Mouse (Mus musculus) olfactory bulb, adult 2 months (tissue): ENCODE results near the gene Fitm1.
A peak's percentile ranks its signal among the peaks of the same experiment; 100 is the strongest.

Source experiments
- CTCF ChIP-seq: fragments of 200-500 bp; IDR thresholded peaks from 2 replicates; pipeline ENCODE4 v1.5.1; 2012; ENCODE audit warnings: low read depth, mild to moderate bottlenecking, low read length, moderate library complexity; ENCODE audit not compliant: insufficient read depth
- POLR2A ChIP-seq: fragments of 200-500 bp; IDR thresholded peaks from 2 replicates; pipeline ENCODE4 v1.6.1; 2012; ENCODE audit warnings: mild to moderate bottlenecking, low read depth, low read length, moderate library complexity; ENCODE audit not compliant: insufficient read depth

DNA sequence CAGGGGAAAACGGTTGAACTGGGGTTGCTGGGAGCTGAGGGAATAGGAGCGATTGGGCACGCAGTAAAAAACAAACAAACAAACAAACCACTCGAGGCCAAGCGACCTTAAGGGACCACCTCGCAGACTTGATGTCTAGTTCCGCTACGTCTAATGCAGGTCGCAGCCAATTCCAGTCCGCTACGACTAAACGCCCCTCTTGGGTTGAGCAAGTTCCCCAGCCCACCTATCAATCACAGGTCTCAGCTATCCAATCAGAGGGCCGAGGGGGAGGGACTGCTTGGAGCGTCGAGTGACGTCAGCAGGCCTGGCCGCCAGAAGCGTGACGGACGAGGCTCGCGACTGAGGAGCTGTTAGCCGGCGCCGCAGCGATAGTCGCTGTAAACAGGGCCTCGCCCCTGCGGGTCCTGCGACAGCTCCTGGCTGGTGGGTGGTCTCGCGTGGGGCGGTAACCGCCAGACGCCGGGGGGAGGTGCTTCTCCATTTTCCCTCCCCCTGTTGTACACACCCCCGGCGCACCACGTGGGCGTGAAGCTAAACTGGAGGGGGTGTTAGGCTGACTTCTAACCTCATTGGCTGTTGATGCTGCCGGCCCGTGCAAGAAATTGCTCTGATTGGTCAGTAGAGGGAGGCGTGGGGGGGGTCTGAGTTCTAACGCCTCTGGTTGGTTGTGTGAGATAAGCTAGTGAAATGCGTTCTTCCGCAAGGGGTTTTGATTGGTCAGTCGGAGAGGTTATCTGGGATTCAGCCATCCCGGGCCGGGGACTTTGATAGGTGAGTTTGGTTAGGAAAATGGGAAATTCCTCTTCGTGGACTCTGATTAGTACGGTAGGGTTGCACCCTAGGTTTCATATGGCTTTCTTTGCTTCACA lies 15.0 kb upstream of the Fitm1 start, which contains the start of gene A730061H03Rik:
- TF ChIP-seq CTCF (no peak), POLR2A (peak; percentile 46; the same call in 1 of the 2 replicates)
